Mouse (Mus musculus) thymus, adult 18-20 months (tissue): ENCODE data around the gene Palld.

Experiments
- DNase-seq, 2 experiments: peaks; one replicate each; pipeline ENCODE4 v3.0.0; 2022; ENCODE audit warnings: mixed read lengths in 2 of 2

Palld gene

GRCm38 (mm10) chr8:61771328-61771727 lies 131.2 kb downstream of the Palld start:
- DNase-seq, result no peak

- no peak for DNase-seq
Measured at GRCm38 (mm10) chr8:61769340-61769879, 133.1 kb downstream of the Palld start.

DNA sequence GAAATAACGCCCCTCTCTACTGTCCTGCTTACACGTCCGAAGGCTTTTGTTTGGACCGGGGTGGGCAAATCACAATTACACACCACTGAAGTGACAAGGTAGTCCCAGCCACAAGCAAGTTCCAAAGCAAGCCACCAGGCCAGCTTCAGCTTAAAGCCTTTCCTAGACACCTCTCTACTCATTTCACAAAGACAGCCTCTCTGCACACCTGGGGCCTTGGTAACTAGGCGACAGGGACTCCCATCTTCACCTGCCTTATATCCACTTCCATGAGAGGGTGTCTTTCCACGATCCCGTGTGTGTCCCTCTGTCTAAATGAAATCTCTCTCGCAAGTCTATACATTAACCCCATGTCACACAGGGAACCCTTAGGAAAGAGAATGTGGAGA lies 142.3 kb downstream of the Palld start:
- no peak for DNase-seq

GRCm38 (mm10) chr8:61759327-61760189 lies 142.9 kb downstream of the Palld start:
- no peak for DNase-seq

GRCm38 (mm10) chr8:61758686-61759326 lies 143.7 kb downstream of the Palld start:
- DNase-seq, result no peak

GRCm38 (mm10) chr8:61756971-61757965 lies 145.2 kb downstream of the Palld start:
- DNase-seq, result no peak

DNA sequence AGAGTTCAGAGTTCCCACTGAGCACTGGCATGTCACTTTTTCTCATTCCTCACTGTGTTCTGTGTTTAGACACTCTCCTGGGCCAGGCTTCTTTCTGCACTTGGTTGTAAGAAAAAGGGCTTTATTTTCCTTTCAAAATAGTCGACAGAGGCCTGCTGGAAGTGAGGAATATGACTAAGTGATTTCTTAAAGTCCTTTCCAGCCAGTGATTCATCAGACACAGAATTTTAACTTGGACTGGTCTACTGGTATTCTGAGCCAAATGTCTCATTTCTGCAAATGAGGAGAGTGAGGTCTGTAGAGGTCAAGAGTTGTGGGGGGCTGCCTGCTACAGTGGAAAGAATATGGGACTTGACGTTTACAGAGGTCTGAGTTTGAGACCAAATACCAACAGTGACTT lies 147.3 kb downstream of the Palld start:
- DNase-seq, result no peak

DNA sequence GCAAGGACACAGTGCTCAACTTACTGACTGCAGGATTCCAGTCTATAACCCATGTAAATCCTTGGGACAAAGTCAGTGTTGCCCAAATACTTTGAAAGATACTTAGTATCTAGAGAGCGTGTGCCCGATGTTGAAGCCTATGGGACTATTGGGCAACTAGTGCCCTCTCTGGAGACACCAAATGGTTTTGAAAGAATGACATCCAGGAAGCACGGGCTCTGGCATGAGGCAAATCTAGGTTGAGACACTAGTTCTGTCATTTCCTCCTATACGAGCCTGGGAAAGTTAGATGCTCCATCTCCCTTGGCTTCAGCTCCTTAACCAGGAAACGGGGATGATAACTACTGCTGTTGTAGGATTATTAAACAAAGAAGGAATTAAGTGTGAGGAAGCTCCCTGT lies 155.4 kb downstream of the Palld start:
- DNase-seq, result no peak

DNA sequence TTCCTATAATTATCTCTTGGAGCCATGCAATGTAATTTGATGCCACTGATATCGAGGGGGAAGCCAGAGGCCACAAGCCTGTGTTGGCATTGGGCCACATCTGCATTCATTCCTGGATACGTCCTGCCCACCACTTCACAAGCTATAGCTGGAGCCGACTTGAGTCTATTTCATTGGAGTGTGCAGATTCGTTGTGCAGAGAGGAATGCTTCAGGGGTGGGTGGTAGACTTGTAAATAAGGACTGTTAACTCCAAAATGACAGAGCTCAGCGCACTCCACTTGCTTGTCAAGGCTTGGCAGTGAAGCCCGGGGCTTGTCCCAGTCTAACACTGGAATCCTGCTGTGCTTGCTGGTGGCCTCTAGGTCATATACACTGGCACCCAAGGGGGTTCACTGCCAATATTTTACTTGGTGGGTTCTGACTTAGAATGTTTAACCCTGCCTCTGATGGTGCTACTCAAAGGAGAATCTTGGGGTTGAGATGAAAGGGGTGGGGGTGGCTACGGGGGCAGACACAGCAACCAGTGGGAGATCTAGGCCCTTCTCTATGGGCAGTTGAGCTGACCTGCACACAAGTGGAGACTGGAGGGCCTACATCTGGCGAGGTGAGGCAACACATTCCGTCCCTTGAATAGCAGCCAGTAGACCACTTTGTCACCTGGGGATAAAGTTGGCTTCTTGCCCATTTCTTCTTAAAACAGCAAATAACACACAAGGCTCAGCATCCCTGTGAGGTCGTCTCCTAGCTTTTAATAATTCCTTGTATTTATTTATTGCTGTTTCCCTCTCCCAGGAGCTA lies 157.1 kb downstream of the Palld start:
- no peak for DNase-seq

GRCm38 (mm10) chr8:61743764-61744562 lies 158.5 kb downstream of the Palld start:
- DNase-seq, result no peak

- DNase-seq, result no peak
Measured at GRCm38 (mm10) chr8:61737465-61737864, 165.0 kb downstream of the Palld start.

DNA sequence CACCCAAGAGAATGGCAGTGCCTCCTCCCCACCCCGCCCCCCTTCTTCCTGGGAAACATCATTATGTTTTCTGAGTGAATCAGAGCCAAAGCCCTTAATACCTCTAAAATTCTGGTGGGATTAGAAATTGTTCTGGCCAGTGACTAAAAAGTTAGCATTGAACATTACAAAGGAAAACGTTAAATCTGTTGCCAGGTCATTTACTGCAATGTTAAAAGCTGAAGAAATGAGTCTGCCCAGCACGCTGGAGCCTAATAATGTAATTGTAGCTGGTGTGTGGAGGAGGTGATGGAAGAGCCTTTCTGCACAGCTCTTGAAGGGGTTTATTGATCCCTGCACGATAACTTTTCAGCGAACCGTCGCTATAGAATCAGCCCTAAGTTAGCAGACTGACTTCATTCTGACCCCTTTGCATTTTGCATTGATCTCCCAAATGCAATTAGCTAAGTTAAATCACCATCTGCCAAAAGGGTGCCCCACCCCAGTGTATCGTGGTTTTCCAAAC lies 165.7 kb downstream of the Palld start:
- DNase-seq, result no peak

DNA sequence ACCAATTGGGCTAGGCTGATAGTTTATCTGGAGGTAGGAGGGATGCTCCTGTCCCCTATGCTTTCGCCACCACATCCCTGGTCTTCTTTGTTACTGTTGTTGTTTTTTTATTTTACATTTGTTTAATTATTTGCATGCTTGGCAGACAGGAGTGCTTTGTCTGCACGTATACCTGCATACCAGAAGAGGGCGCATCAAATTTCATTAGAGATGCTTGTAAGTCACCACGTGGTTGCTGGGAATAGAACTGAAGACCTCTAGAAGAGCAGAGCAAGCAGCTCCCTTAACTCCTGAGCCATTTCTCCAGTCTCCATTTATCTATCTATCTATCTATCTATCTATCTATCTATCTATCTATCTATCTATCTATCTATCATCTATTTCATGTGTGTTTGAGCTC lies 166.4 kb downstream of the Palld start:
- no peak for DNase-seq

DNA sequence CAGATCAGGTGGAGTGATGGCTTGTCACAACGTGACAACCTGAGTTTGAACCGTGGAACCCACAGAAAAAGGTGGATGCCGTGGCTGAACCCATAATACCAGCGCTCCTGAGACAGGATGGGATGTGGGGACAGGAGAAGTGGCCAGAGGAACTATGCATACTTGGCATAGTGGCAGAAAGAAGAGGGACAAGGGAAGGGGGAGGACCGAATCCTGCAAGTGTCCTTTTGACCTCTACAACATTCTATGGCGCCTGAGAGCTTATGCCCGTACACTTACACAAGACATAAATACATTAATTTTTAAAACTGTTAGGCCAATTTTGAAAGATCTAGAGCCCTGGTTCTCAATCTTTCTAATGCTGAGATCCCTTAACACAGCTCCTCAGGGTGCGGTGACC lies 168.3 kb downstream of the Palld start:
- no peak for DNase-seq

- no peak for DNase-seq
Measured at GRCm38 (mm10) chr8:61732184-61732583, 170.3 kb downstream of the Palld start.

DNA sequence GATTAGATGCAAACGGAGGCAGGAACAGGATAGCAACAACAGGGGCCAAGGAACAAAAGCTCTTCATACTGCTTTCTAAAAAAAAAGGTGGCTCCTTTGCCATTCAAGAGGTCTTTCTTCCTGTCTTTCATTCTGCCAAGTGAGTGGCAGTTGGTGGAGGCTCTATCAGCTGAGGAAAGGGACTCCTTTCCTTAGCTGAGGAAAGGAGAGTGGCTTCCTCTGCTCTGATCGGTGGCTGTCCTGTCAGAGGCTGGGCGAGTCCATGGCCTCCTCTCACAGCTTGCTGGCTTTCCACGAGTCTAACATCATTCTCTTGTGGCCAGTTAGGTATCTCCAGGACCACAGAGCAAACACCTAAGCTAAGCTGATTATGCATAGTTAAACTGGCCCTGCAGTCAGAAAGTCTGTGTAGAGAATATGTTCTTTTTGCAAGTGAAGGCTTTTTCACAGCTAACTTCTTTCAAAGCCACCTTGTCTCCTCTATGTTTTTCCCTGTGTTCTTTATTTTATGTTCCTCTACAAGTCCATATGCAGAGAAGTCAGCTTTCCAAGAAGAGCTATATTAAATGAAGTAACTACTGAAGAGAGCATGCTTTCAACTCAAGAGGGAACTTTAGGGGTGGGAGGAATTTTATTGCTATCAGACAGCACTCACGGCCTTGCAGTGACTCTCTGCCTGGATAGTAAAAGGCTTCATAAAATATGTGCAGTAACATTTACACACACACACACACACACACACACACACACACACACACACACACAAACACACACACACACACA lies 171.0 kb downstream of the Palld start:
- DNase-seq, result no peak

- DNase-seq, result no peak
Measured at GRCm38 (mm10) chr8:61730669-61731068, 171.8 kb downstream of the Palld start.

- no peak for DNase-seq
Measured at GRCm38 (mm10) chr8:61725306-61726017, 177.0 kb downstream of the Palld start.

DNA sequence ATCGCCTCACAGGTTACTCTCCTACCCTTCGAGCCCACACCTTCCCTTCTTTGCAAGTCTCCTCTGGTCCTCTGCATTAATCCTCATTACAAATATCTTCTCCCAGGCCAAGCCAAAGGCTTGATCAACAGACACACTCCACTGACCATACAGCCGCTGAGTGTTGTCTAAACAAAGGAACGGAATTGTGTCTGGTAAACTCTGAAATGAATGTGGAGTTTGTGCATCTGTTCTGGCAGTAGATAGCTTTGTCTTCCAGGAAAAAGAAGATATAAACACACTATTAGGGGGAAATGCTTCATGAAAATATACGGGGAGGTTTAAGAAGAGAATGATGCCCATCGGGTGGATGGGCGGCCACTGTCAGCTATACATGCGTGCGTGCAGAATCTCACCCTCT lies 180.3 kb downstream of the Palld start:
- no peak for DNase-seq
